Mouse (Mus musculus) limb, embryonic 14.5 days (tissue): Measurements from ENCODE around the gene Sugp2. TPM values are rescaled to one million over a fixed set of nuclear protein-coding genes. Genes with fewer than 3 reads are reported as not detected.

Source experiments
- ATAC-seq: fragments of 200-750 bp; cut with Nextera tagmentation; 2 replicates; pipeline ENCODE4 v1.8.0; 2017; ENCODE audit warnings: low read depth, moderate number of reproducible peaks, moderate TSS enrichment; ENCODE audit not compliant: low FRiP score
- DNase-seq: peaks from one replicate; pipeline ENCODE4 v3.0.0-alpha.2; 2015; ENCODE audit warnings: low spot score
- H3K27ac ChIP-seq: fragments of 300-500 bp; sonication (generic); replicated peaks from 2 replicates; pipeline ENCODE4 v1.5.1; 2014; ENCODE audit warnings: low read depth, mild to moderate bottlenecking, low read length, moderate library complexity, mixed read lengths
- H3K27me3 ChIP-seq: fragments of 300-500 bp; sonication (generic); 2 replicates; pipeline ENCODE4 v1.6.1; 2014; ENCODE audit warnings: low read length, mixed read lengths; ENCODE audit not compliant: control insufficient read depth, insufficient read depth
- H3K36me3 ChIP-seq: fragments of 300-500 bp; sonication (generic); 2 replicates; pipeline ENCODE4 v1.6.1; 2014; ENCODE audit warnings: mild to moderate bottlenecking, low read length, moderate library complexity, mixed read lengths; ENCODE audit not compliant: control insufficient read depth, insufficient read depth
- H3K4me1 ChIP-seq: fragments of 300-500 bp; sonication (generic); 2 replicates; pipeline ENCODE4 v1.6.1; 2014; ENCODE audit warnings: antibody characterized with exemption, low read length, mixed read lengths; ENCODE audit not compliant: control insufficient read depth, insufficient read depth
- H3K4me2 ChIP-seq: fragments of 300-500 bp; sonication (generic); replicated peaks from 2 replicates; pipeline ENCODE4 v1.6.1; 2014; ENCODE audit warnings: low read depth, mild to moderate bottlenecking, low read length, moderate library complexity; ENCODE audit not compliant: severe bottlenecking
- H3K4me3 ChIP-seq: fragments of 300-500 bp; sonication (generic); replicated peaks from 2 replicates; pipeline ENCODE4 v1.5.1; 2014; ENCODE audit warnings: low read length
- H3K9ac ChIP-seq: fragments of 300-500 bp; sonication (generic); 2 replicates; pipeline ENCODE4 v1.6.1; 2014; ENCODE audit warnings: mild to moderate bottlenecking, low read depth, low read length, moderate library complexity; ENCODE audit not compliant: severe bottlenecking
- H3K9me3 ChIP-seq: fragments of 300-500 bp; sonication (generic); 2 replicates; pipeline ENCODE4 v1.6.1; 2016; ENCODE audit warnings: low read length; ENCODE audit not compliant: control insufficient read depth
- POLR2A ChIP-seq: fragments of 200-500 bp; IDR thresholded peaks from 2 replicates; pipeline ENCODE4 v1.8.0; 2012; ENCODE audit warnings: inconsistent platforms, mild to moderate bottlenecking, moderate library complexity, borderline replicate concordance; ENCODE audit not compliant: insufficient read depth, insufficient read length; ENCODE audit errors: extremely low read depth
- WGBS: fragments of 180-500 bp; shearing (Covaris S2); extraction: QIAGEN DNeasy Blood & Tissue Kit; methylation state at CpG from one replicate; pipeline ENCODE4 v1.1.7; 2014; 5-methylcytosine and 5-hydroxymethylcytosine counted together
- polyA plus RNA-seq, 2 experiments: library from polyadenylated mRNA; depleted of rRNA in 1 of 2; stranded (reverse) in 1 of 2; unstranded in 1 of 2; fragments of >200 nt; fragmentation: Nextera tagmentation in 1 of 2; extraction: Ambion mirVana in 1 of 2; gene quantifications; 2 replicates each; pipeline versions ENCODE4 v1.2.1 to v1.2.3; 2012 to 2014

Sugp2 gene
- polyA plus RNA-seq, 2 experiments = 30.6 to 78.7 TPM

- Histone ChIP-seq H3K4me2 (no peak overlapping the region), H3K4me3 (no peak overlapping the region), H3K9me3 (no peaks in the 10 kb centered on the region), H3K27me3 (no peaks in the 10 kb centered on the region), H3K36me3 (peaks cover 53% of the 10 kb centered on the region), H3K4me1 (peaks cover 16% of the 10 kb centered on the region), H3K9ac (no peak overlapping the region), H3K27ac (no peak overlapping the region)
- ATAC-seq (no peak), DNase-seq (no peak)
- TF ChIP-seq POLR2A = no peak
- WGBS = 95% methylated on average over 6 of the region's 6 CpGs
Observed at GRCm38 (mm10) chr8:70327512-70327911, 93.5 kb downstream of the Sugp2 start.

DNA sequence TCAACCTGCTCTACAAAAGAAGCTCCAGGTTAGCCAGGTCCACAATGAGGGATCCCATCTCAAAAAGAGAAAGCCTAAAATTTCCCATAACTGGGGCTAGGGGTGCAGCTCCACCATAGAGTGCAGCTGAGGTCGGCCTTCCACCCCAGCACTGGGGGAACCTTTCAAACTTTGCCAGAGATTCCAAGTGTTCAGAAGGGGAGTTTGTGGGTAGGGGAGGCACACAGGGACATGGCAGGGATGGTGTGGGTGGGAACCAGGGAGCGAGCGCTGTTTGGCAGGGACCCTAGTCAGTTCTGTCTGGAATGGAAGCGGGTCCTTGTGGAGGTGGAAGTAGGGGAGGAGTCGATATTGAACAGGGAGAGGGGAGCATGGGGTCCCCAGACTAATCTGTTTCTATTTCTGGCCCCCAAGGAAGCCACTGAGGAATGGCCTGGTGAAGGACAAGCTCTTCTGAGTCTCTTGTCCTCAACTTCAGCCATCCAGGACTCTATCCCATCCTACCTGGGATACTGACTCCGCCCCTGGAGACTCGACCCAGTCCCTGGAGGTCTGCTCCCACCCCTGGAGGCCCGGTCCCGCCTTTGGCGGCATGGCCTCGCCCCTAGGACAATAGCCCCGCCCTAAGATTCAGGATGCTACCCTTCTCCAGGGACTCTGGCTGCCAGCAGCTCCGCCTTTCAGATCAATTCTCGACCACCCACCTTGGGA is 95.3 kb downstream of the Sugp2 start, which contains the start of gene Gdf1:
Gene Gdf1 (plus strand): TSS at position 694 of the 711 bp plus-strand sequence.
- Histone ChIP-seq H3K4me3 (peak within 1 kb of the TSS; percentile 6; the same call in 1 of the 2 replicates), H3K9me3 (no peaks in the 10 kb centered on the region), H3K36me3 (peaks cover 61% of the 10 kb centered on the region), H3K27me3 (no peaks in the 10 kb centered on the region), H3K4me1 (peaks cover 16% of the 10 kb centered on the region), H3K27ac (no peak within 1 kb of the TSS), H3K9ac (0 out of 2 replicates have a peak within 1 kb of the TSS, but pooled peaks have one; percentile 12), H3K4me2 (peak within 1 kb of the TSS; percentile 34)
- DNase-seq (no peak), ATAC-seq (no peak)
- no peak for TF ChIP-seq POLR2A
- WGBS = 33% methylated on average over 12 of the region's 14 CpGs

Other genes starting within 250 kb of the Sugp2 start
- 49.2 and 62.3 TPM in 2 replicates for gene Gatad2a, start 237.8 kb upstream of the Sugp2 start, polyA plus RNA-seq (2012; rRNA removed)
- 65.0 and 78.3 TPM in 2 replicates for gene Gatad2a, start 237.8 kb upstream of the Sugp2 start, polyA plus RNA-seq (2014; fragmentation: Nextera tagmentation; extraction: Ambion mirVana)
- 85.5 and 124 TPM in 2 replicates for gene Mau2, start 191.5 kb upstream of the Sugp2 start, polyA plus RNA-seq (2012; rRNA removed)
- 50.5 and 51.8 TPM in 2 replicates for gene Mau2, start 191.5 kb upstream of the Sugp2 start, polyA plus RNA-seq (2014; fragmentation: Nextera tagmentation; extraction: Ambion mirVana)
- gene Sugp1, start 191.4 kb upstream of the Sugp2 start, polyA plus RNA-seq (2012; rRNA removed) = 21.3 and 25.4 TPM in 2 replicates
- gene Sugp1, start 191.4 kb upstream of the Sugp2 start, polyA plus RNA-seq (2014; fragmentation: Nextera tagmentation; extraction: Ambion mirVana) = 32.6 and 34.4 TPM in 2 replicates
- gene Tm6sf2, start 161.3 kb upstream of the Sugp2 start, polyA plus RNA-seq (2012; rRNA removed) = 5.2 and 7.2 TPM in 2 replicates
- gene Tm6sf2, start 161.3 kb upstream of the Sugp2 start, polyA plus RNA-seq (2014; fragmentation: Nextera tagmentation; extraction: Ambion mirVana) = 0.54 and 1.2 TPM in 2 replicates
- gene Hapln4, start 150.8 kb upstream of the Sugp2 start, polyA plus RNA-seq (2012; rRNA removed) = 0.23 and 0.38 TPM in 2 replicates
- 0.41 TPM in 1 of 2 replicates, not detected in the other for gene Hapln4, start 150.8 kb upstream of the Sugp2 start, polyA plus RNA-seq (2014; fragmentation: Nextera tagmentation; extraction: Ambion mirVana)
- gene Ncan, start 113.4 kb upstream of the Sugp2 start, polyA plus RNA-seq (2012; rRNA removed) = 0.58 and 0.59 TPM in 2 replicates
- gene Ncan, start 113.4 kb upstream of the Sugp2 start, polyA plus RNA-seq (2014; fragmentation: Nextera tagmentation; extraction: Ambion mirVana) = 0.25 and 0.48 TPM in 2 replicates
- 17.4 and 19.3 TPM in 2 replicates for gene Nr2c2ap, start 102.9 kb upstream of the Sugp2 start, polyA plus RNA-seq (2012; rRNA removed)
- 18.3 and 20.8 TPM in 2 replicates for gene Nr2c2ap, start 102.9 kb upstream of the Sugp2 start, polyA plus RNA-seq (2014; fragmentation: Nextera tagmentation; extraction: Ambion mirVana)
- 33.5 and 38.6 TPM in 2 replicates for gene Rfxank, start 95.1 kb upstream of the Sugp2 start, polyA plus RNA-seq (2012; rRNA removed)
- gene Rfxank, start 95.1 kb upstream of the Sugp2 start, polyA plus RNA-seq (2014; fragmentation: Nextera tagmentation; extraction: Ambion mirVana) = 17.6 and 17.8 TPM in 2 replicates
- gene Borcs8, start 94.7 kb upstream of the Sugp2 start, polyA plus RNA-seq (2012; rRNA removed) = 84.2 and 89.1 TPM in 2 replicates
- 61.4 and 61.8 TPM in 2 replicates for gene Borcs8, start 94.7 kb upstream of the Sugp2 start, polyA plus RNA-seq (2014; fragmentation: Nextera tagmentation; extraction: Ambion mirVana)
- gene Mef2b, start 94.5 kb upstream of the Sugp2 start, polyA plus RNA-seq (2012; rRNA removed) = 0.67 and 0.82 TPM in 2 replicates
- gene Mef2b, start 94.5 kb upstream of the Sugp2 start, polyA plus RNA-seq (2014; fragmentation: Nextera tagmentation; extraction: Ambion mirVana) = 0.37 TPM in 1 of 2 replicates, not detected in the other
- 151 and 303 TPM in 2 replicates for gene Tmem161a, start 61.9 kb upstream of the Sugp2 start, polyA plus RNA-seq (2012; rRNA removed)
- 49.9 and 54.9 TPM in 2 replicates for gene Tmem161a, start 61.9 kb upstream of the Sugp2 start, polyA plus RNA-seq (2014; fragmentation: Nextera tagmentation; extraction: Ambion mirVana)
- gene Slc25a42, start 21.9 kb upstream of the Sugp2 start, polyA plus RNA-seq (2012; rRNA removed) = 23.6 and 27.9 TPM in 2 replicates
- gene Slc25a42, start 21.9 kb upstream of the Sugp2 start, polyA plus RNA-seq (2014; fragmentation: Nextera tagmentation; extraction: Ambion mirVana) = 3.6 and 4.1 TPM in 2 replicates
- gene Armc6, start 240 bp downstream of the Sugp2 start, polyA plus RNA-seq (2012; rRNA removed) = 35.0 and 42.3 TPM in 2 replicates
- gene Armc6, start 240 bp downstream of the Sugp2 start, polyA plus RNA-seq (2014; fragmentation: Nextera tagmentation; extraction: Ambion mirVana) = 22.8 and 26.8 TPM in 2 replicates
- gene Homer3, start 48.6 kb downstream of the Sugp2 start, polyA plus RNA-seq (2012; rRNA removed) = 81.2 and 81.3 TPM in 2 replicates
- gene Homer3, start 48.6 kb downstream of the Sugp2 start, polyA plus RNA-seq (2014; fragmentation: Nextera tagmentation; extraction: Ambion mirVana) = 38.2 and 43.9 TPM in 2 replicates
- gene Ddx49, start 68.3 kb downstream of the Sugp2 start, polyA plus RNA-seq (2012; rRNA removed) = 58.1 and 66.2 TPM in 2 replicates
- 52.9 and 55.4 TPM in 2 replicates for gene Ddx49, start 68.3 kb downstream of the Sugp2 start, polyA plus RNA-seq (2014; fragmentation: Nextera tagmentation; extraction: Ambion mirVana)
- gene Cope, start 68.3 kb downstream of the Sugp2 start, polyA plus RNA-seq (2012; rRNA removed) = 379 and 443 TPM in 2 replicates
- gene Cope, start 68.3 kb downstream of the Sugp2 start, polyA plus RNA-seq (2014; fragmentation: Nextera tagmentation; extraction: Ambion mirVana) = 340 and 371 TPM in 2 replicates
- 12.4 and 22.0 TPM in 2 replicates for gene Cers1, start 81.5 kb downstream of the Sugp2 start, polyA plus RNA-seq (2012; rRNA removed)
- 12.0 and 12.9 TPM in 2 replicates for gene Cers1, start 81.5 kb downstream of the Sugp2 start, polyA plus RNA-seq (2014; fragmentation: Nextera tagmentation; extraction: Ambion mirVana)
- 5.4 and 5.7 TPM in 2 replicates for gene Gdf1, start 95.6 kb downstream of the Sugp2 start, polyA plus RNA-seq (2012; rRNA removed)
- 1.2 TPM in 2 replicates for gene Gdf1, start 95.6 kb downstream of the Sugp2 start, polyA plus RNA-seq (2014; fragmentation: Nextera tagmentation; extraction: Ambion mirVana)
- gene Upf1, start 119.1 kb downstream of the Sugp2 start, polyA plus RNA-seq (2012; rRNA removed) = 39.0 and 47.6 TPM in 2 replicates
- gene Upf1, start 119.1 kb downstream of the Sugp2 start, polyA plus RNA-seq (2014; fragmentation: Nextera tagmentation; extraction: Ambion mirVana) = 22.3 and 25.5 TPM in 2 replicates
- gene Comp, start 139.3 kb downstream of the Sugp2 start, polyA plus RNA-seq (2012; rRNA removed) = 136 and 173 TPM in 2 replicates
- 36.7 and 46.3 TPM in 2 replicates for gene Comp, start 139.3 kb downstream of the Sugp2 start, polyA plus RNA-seq (2014; fragmentation: Nextera tagmentation; extraction: Ambion mirVana)
- 37.8 and 58.5 TPM in 2 replicates for gene Crtc1, start 205.4 kb downstream of the Sugp2 start, polyA plus RNA-seq (2012; rRNA removed)
- gene Crtc1, start 205.4 kb downstream of the Sugp2 start, polyA plus RNA-seq (2014; fragmentation: Nextera tagmentation; extraction: Ambion mirVana) = 26.3 and 31.1 TPM in 2 replicates
- gene Klhl26, start 242.7 kb downstream of the Sugp2 start, polyA plus RNA-seq (2012; rRNA removed) = 48.7 and 72.6 TPM in 2 replicates
- gene Klhl26, start 242.7 kb downstream of the Sugp2 start, polyA plus RNA-seq (2014; fragmentation: Nextera tagmentation; extraction: Ambion mirVana) = 24.2 and 28.6 TPM in 2 replicates